Mouse (Mus musculus) megakaryocyte, embryonic 14.5 days (primary cell): Measurements from ENCODE around the gene Ttc7.

ENCODE experiments used
- FLI1 ChIP-seq: IDR thresholded peaks from 2 replicates; pipeline ENCODE4 v1.6.1; 2012; ENCODE audit warnings: low read length, inconsistent platforms, mixed read lengths
- GATA1 ChIP-seq: IDR thresholded peaks from 3 replicates; pipeline ENCODE4 v1.6.1; 2012; ENCODE audit warnings: mixed read lengths, low read length, inconsistent platforms, borderline replicate concordance

- TF ChIP-seq GATA1 (no peak), FLI1 (no peak)
These were observed 70.2 kb downstream of the Ttc7 start for GRCm38 (mm10) chr17:87352898-87353225.
